Mouse (Mus musculus): ENCODE data around the gene Shtn1. TPM values are rescaled to one million over a fixed set of nuclear protein-coding genes. Genes with fewer than 3 reads are reported as not detected.

Gene Shtn1
- total RNA-seq (2014; rRNA removed) (38.1 and 49.5 TPM in 2 replicates), polyA plus RNA-seq (2015; fragmentation: Nextera tagmentation; extraction: Ambion mirVana) (45.7 and 48.9 TPM in 2 replicates)

- H3K9ac ChIP-seq (replicated peaks; ENCODE audit: low read length) = peak within 1 kb of the TSS; percentile 79
- H3K4me2 ChIP-seq (ENCODE audit: low read depth, low read length) = peak within 1 kb of the TSS; percentile 86
- H3K27me3 ChIP-seq (ENCODE audit: insufficient read depth, low read length) = no peaks in the 10 kb centered on the region
- H3K27ac ChIP-seq = peak within 1 kb of the TSS; percentile 57
- H3K4me3 ChIP-seq (ENCODE audit: low read length) = peak within 1 kb of the TSS; percentile 44
- H3K4me1 ChIP-seq (ENCODE audit: insufficient read depth, low read length) = peaks cover 3% of the 10 kb centered on the region; the same call in 1 of the 2 replicates
- under 1% methylated on average over 36 of the region's 46 CpGs for WGBS
- ATAC-seq = peak; percentile 92
- peak; percentile 76 for DNase-seq (ENCODE audit: low spot score)
- H3K9me3 ChIP-seq (ENCODE audit: low read length) = no peaks in the 10 kb centered on the region
- no peak for TF ChIP-seq CTCF (IDR thresholded peaks at IDR 0.05; ENCODE audit: low read depth)
- H3K36me3 ChIP-seq (ENCODE audit: insufficient read depth, low read length) = no peaks in the 10 kb centered on the region
Observed at GRCm38 (mm10) chr19:59075472-59076101, at the start of gene Shtn1. Gene Shtn1 (minus strand): TSS chr19:59076100.

- DNase-seq (ENCODE audit: low spot score) (no peak), ATAC-seq (no peak)
- 75% methylated on average over 4 of the region's 4 CpGs for WGBS
- Histone ChIP-seq H3K9me3 (ENCODE audit: low read length) (no peaks in the 10 kb centered on the region), H3K27me3 (ENCODE audit: insufficient read depth, low read length) (no peaks in the 10 kb centered on the region), H3K4me2 (ENCODE audit: low read depth, low read length) (no peak overlapping the region), H3K9ac (replicated peaks; ENCODE audit: low read length) (no peak overlapping the region), H3K4me1 (ENCODE audit: insufficient read depth, low read length) (no peaks in the 10 kb centered on the region), H3K36me3 (ENCODE audit: insufficient read depth, low read length) (no peaks in the 10 kb centered on the region), H3K4me3 (ENCODE audit: low read length) (no peak overlapping the region), H3K27ac (no peak overlapping the region)
- TF ChIP-seq CTCF (IDR thresholded peaks at IDR 0.05; ENCODE audit: low read depth) = no peak
Observed at GRCm38 (mm10) chr19:59114152-59114551, 38.3 kb upstream of the Shtn1 start.

GRCm38 (mm10) chr19:59109937-59110336, 34.0 kb upstream of the Shtn1 start:
- no peaks in the 10 kb centered on the region for H3K36me3 ChIP-seq (ENCODE audit: insufficient read depth, low read length)
- no peak overlapping the region for H3K4me2 ChIP-seq (ENCODE audit: low read depth, low read length)
- H3K9me3 ChIP-seq (ENCODE audit: low read length) = no peaks in the 10 kb centered on the region
- ATAC-seq (no peak), DNase-seq (ENCODE audit: low spot score) (no peak)
- no peak overlapping the region for H3K4me3 ChIP-seq (ENCODE audit: low read length)
- no peak for TF ChIP-seq CTCF (IDR thresholded peaks at IDR 0.05; ENCODE audit: low read depth)
- WGBS = 45% methylated on average over 1 of the region's 1 CpGs
- H3K27ac ChIP-seq = no peak overlapping the region
- H3K27me3 ChIP-seq (ENCODE audit: insufficient read depth, low read length) = no peaks in the 10 kb centered on the region
- H3K4me1 ChIP-seq (ENCODE audit: insufficient read depth, low read length) = no peaks in the 10 kb centered on the region
- H3K9ac ChIP-seq (replicated peaks; ENCODE audit: low read length) = no peak overlapping the region

- Histone ChIP-seq H3K4me1 (ENCODE audit: insufficient read depth, low read length) (no peaks in the 10 kb centered on the region), H3K9ac (replicated peaks; ENCODE audit: low read length) (no peak overlapping the region), H3K36me3 (ENCODE audit: insufficient read depth, low read length) (no peaks in the 10 kb centered on the region), H3K4me3 (ENCODE audit: low read length) (no peak overlapping the region), H3K27me3 (ENCODE audit: insufficient read depth, low read length) (no peaks in the 10 kb centered on the region), H3K9me3 (ENCODE audit: low read length) (peaks cover 7% of the 10 kb centered on the region; the same call in 1 of the 2 replicates), H3K4me2 (ENCODE audit: low read depth, low read length) (no peak overlapping the region), H3K27ac (no peak overlapping the region)
- WGBS = 68% methylated on average over 1 of the region's 1 CpGs
- no peak for ATAC-seq
- no peak for DNase-seq (ENCODE audit: low spot score)
- no peak for TF ChIP-seq CTCF (IDR thresholded peaks at IDR 0.05; ENCODE audit: low read depth)
Observed at GRCm38 (mm10) chr19:59098315-59098714, 22.4 kb upstream of the Shtn1 start.

GRCm38 (mm10) chr19:59092295-59092694, 16.4 kb upstream of the Shtn1 start:
- no peak overlapping the region for H3K27ac ChIP-seq
- 92% methylated on average over 7 of the region's 7 CpGs for WGBS
- no peak overlapping the region for H3K4me3 ChIP-seq (ENCODE audit: low read length)

GRCm38 (mm10) chr19:59090337-59090736, 14.4 kb upstream of the Shtn1 start:
- no peak for TF ChIP-seq CTCF (IDR thresholded peaks at IDR 0.05; ENCODE audit: low read depth)

More at GRCm38 (mm10) chr19:59092295-59092694, 16.4 kb upstream of the Shtn1 start:
- DNase-seq (ENCODE audit: low spot score) = no peak
- H3K4me1 ChIP-seq (ENCODE audit: insufficient read depth, low read length) = no peaks in the 10 kb centered on the region
- H3K9me3 ChIP-seq (ENCODE audit: low read length) = no peaks in the 10 kb centered on the region
- no peaks in the 10 kb centered on the region for H3K27me3 ChIP-seq (ENCODE audit: insufficient read depth, low read length)
- H3K9ac ChIP-seq (replicated peaks; ENCODE audit: low read length) = no peak overlapping the region
- no peak overlapping the region for H3K4me2 ChIP-seq (ENCODE audit: low read depth, low read length)
- TF ChIP-seq CTCF (IDR thresholded peaks at IDR 0.05; ENCODE audit: low read depth) = no peak
- no peaks in the 10 kb centered on the region for H3K36me3 ChIP-seq (ENCODE audit: insufficient read depth, low read length)
- no peak for ATAC-seq

GRCm38 (mm10) chr19:59084296-59084695, 8.4 kb upstream of the Shtn1 start:
- no peaks in the 10 kb centered on the region for H3K4me1 ChIP-seq (ENCODE audit: insufficient read depth, low read length)
- no peaks in the 10 kb centered on the region for H3K9me3 ChIP-seq (ENCODE audit: low read length)
- H3K9ac ChIP-seq (replicated peaks; ENCODE audit: low read length) = no peak overlapping the region
- H3K4me2 ChIP-seq (ENCODE audit: low read depth, low read length) = no peak overlapping the region
- DNase-seq (ENCODE audit: low spot score) (no peak), ATAC-seq (no peak)
- no peak for TF ChIP-seq CTCF (IDR thresholded peaks at IDR 0.05; ENCODE audit: low read depth)
- H3K27me3 ChIP-seq (ENCODE audit: insufficient read depth, low read length) = no peaks in the 10 kb centered on the region
- WGBS = 56% methylated on average over 4 of the region's 4 CpGs
- no peaks in the 10 kb centered on the region for H3K36me3 ChIP-seq (ENCODE audit: insufficient read depth, low read length)
- no peak overlapping the region for H3K4me3 ChIP-seq (ENCODE audit: low read length)
- H3K27ac ChIP-seq = no peak overlapping the region

More at GRCm38 (mm10) chr19:59090337-59090736, 14.4 kb upstream of the Shtn1 start:
- ATAC-seq (no peak), DNase-seq (ENCODE audit: low spot score) (no peak)
- Histone ChIP-seq H3K9ac (replicated peaks; ENCODE audit: low read length) (no peak overlapping the region), H3K4me3 (ENCODE audit: low read length) (no peak overlapping the region), H3K4me1 (ENCODE audit: insufficient read depth, low read length) (no peaks in the 10 kb centered on the region), H3K9me3 (ENCODE audit: low read length) (no peaks in the 10 kb centered on the region), H3K36me3 (ENCODE audit: insufficient read depth, low read length) (no peaks in the 10 kb centered on the region), H3K27ac (no peak overlapping the region), H3K4me2 (ENCODE audit: low read depth, low read length) (no peak overlapping the region), H3K27me3 (ENCODE audit: insufficient read depth, low read length) (no peaks in the 10 kb centered on the region)
- WGBS = 63% methylated on average over 1 of the region's 1 CpGs
